Mouse (Mus musculus) E14TG2a.4 (cell line): ENCODE measurements at regions not wholly inside any gene's neighbourhood (a gene's known extent, or its start where the extent isn't known, plus 50 kb on each side); places are given as distances from the start of the nearest gene placed in this dataset.

Experiments
- H3K27me3 ChIP-seq: 2 replicates; pipeline ENCODE4 v1.6.1; 2014; ENCODE audit warnings: low read length, control low read depth; ENCODE audit not compliant: insufficient read depth
- H3K36me3 ChIP-seq: 2 replicates; pipeline ENCODE4 v1.6.1; 2014; ENCODE audit warnings: low read length, control low read depth; ENCODE audit not compliant: insufficient read depth
- H3K4me1 ChIP-seq: replicated peaks from 2 replicates; pipeline ENCODE4 v1.6.1; 2014; ENCODE audit warnings: low read depth, low read length, control low read depth
- H3K4me3 ChIP-seq: replicated peaks from 2 replicates; pipeline ENCODE4 v1.5.1; 2014; ENCODE audit warnings: mild to moderate bottlenecking, low read length
- H3K9me3 ChIP-seq: 2 replicates; pipeline ENCODE4 v1.6.1; 2014; ENCODE audit warnings: low read length, control low read depth
- CTCF ChIP-seq: conservative IDR thresholded peaks from 2 replicates; pipeline ENCODE4 v1.5.1; 2014; ENCODE audit warnings: low read length
- NANOG ChIP-seq: IDR thresholded peaks from 2 replicates; pipeline ENCODE4 v1.6.1; 2014; ENCODE audit warnings: borderline replicate concordance, low read length, mixed read lengths
- POU5F1 ChIP-seq: IDR thresholded peaks from 2 replicates; pipeline ENCODE4 v1.6.1; 2014; ENCODE audit warnings: low read length, borderline replicate concordance

GRCm38 (mm10) chr4:142756332-142756731 lies 456.5 kb downstream of the Prdm2 start:
- Histone ChIP-seq H3K27me3 (no peaks in the 10 kb centered on the region; the same call in 1 of the 2 replicates), H3K4me3 (no peak overlapping the region), H3K9me3 (no peaks in the 10 kb centered on the region), H3K36me3 (no peaks in the 10 kb centered on the region), H3K4me1 (peaks cover 5% of the 10 kb centered on the region; the same call in 1 of the 2 replicates)
- no peak for TF ChIP-seq NANOG
- no peak for TF ChIP-seq CTCF
- TF ChIP-seq POU5F1 = no peak

- H3K4me1 ChIP-seq = no peaks in the 10 kb centered on the region
- H3K4me3 ChIP-seq = no peak overlapping the region
- H3K9me3 ChIP-seq = no peaks in the 10 kb centered on the region
- H3K27me3 ChIP-seq = no peaks in the 10 kb centered on the region
- TF ChIP-seq CTCF (no peak), NANOG (no peak), POU5F1 (no peak)
- no peaks in the 10 kb centered on the region for H3K36me3 ChIP-seq
Measured at GRCm38 (mm10) chr4:142749918-142750317, 462.9 kb downstream of the Prdm2 start.

- Histone ChIP-seq H3K36me3 (no peaks in the 10 kb centered on the region), H3K27me3 (no peaks in the 10 kb centered on the region), H3K9me3 (no peaks in the 10 kb centered on the region), H3K4me3 (no peak overlapping the region), H3K4me1 (no peaks in the 10 kb centered on the region)
- TF ChIP-seq POU5F1 = no peak
- no peak for TF ChIP-seq NANOG
- TF ChIP-seq CTCF = no peak
Measured at GRCm38 (mm10) chr4:142723554-142723907, 484.3 kb upstream of the Kazn start.

GRCm38 (mm10) chr4:142722845-142723553 lies 483.8 kb upstream of the Kazn start:
- Histone ChIP-seq H3K27me3 (no peaks in the 10 kb centered on the region), H3K9me3 (no peaks in the 10 kb centered on the region), H3K36me3 (no peaks in the 10 kb centered on the region), H3K4me3 (no peak overlapping the region), H3K4me1 (no peaks in the 10 kb centered on the region)
- TF ChIP-seq POU5F1 (no peak), NANOG (no peak), CTCF (no peak)

- no peaks in the 10 kb centered on the region for H3K4me1 ChIP-seq
- H3K9me3 ChIP-seq = peaks cover 8% of the 10 kb centered on the region
- TF ChIP-seq NANOG (no peak), CTCF (no peak), POU5F1 (no peak)
- H3K27me3 ChIP-seq = peaks cover 2% of the 10 kb centered on the region; the same call in 1 of the 2 replicates
- no peak overlapping the region for H3K4me3 ChIP-seq
- no peaks in the 10 kb centered on the region for H3K36me3 ChIP-seq
Measured at GRCm38 (mm10) chr4:142701606-142702005, 462.4 kb upstream of the Kazn start.

GRCm38 (mm10) chr4:142694926-142695325 lies 455.7 kb upstream of the Kazn start:
- no peaks in the 10 kb centered on the region for H3K4me1 ChIP-seq
- no peaks in the 10 kb centered on the region for H3K9me3 ChIP-seq
- H3K4me3 ChIP-seq = no peak overlapping the region
- no peak for TF ChIP-seq NANOG
- TF ChIP-seq CTCF = no peak
- TF ChIP-seq POU5F1 = no peak
- H3K27me3 ChIP-seq = no peaks in the 10 kb centered on the region
- no peaks in the 10 kb centered on the region for H3K36me3 ChIP-seq

- H3K4me3 ChIP-seq = no peak overlapping the region
- no peaks in the 10 kb centered on the region for H3K4me1 ChIP-seq
- no peaks in the 10 kb centered on the region for H3K36me3 ChIP-seq
- H3K27me3 ChIP-seq = no peaks in the 10 kb centered on the region
- peaks cover 23% of the 10 kb centered on the region for H3K9me3 ChIP-seq
- TF ChIP-seq NANOG (no peak), POU5F1 (no peak), CTCF (no peak)
Measured at GRCm38 (mm10) chr4:142688241-142688640, 449.0 kb upstream of the Kazn start.

- H3K4me3 ChIP-seq = no peak overlapping the region
- no peak for TF ChIP-seq POU5F1
- no peak for TF ChIP-seq CTCF
- TF ChIP-seq NANOG = no peak
- no peaks in the 10 kb centered on the region for H3K36me3 ChIP-seq
- H3K4me1 ChIP-seq = no peaks in the 10 kb centered on the region
- H3K9me3 ChIP-seq = no peaks in the 10 kb centered on the region
- no peaks in the 10 kb centered on the region for H3K27me3 ChIP-seq
Measured at GRCm38 (mm10) chr4:142677426-142677825, 438.2 kb upstream of the Kazn start.
